Mouse (Mus musculus) WW6 (cell line): ENCODE measurements around the gene Mroh2b.

Source experiments
- DNase-seq: peaks from one replicate; pipeline ENCODE4 v3.0.0-alpha.2; 2013; ENCODE audit warnings: low read depth, low spot score

Gene Mroh2b

DNA sequence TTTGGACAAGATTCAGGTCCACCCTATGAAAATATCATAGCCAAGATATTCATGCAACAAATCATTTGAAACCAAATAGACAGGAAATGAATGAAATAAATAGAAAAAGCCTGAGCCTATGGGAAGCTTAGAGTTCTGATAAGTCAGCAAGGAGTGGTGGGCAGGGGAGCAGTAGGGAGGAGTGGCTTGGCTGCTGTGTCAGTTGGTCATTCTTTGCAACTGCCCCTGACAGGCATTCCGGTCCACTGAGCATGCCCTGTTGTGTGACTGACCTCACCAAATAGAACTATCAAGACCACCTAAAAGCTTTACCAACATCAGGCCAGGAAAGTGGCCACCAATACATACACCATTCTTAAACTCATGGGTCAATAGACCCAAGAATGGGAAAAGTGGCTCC is at the start of gene Mroh2b:
Mroh2b (plus strand) TSS at position 301 of the 400 bp plus-strand sequence.
- DNase-seq: no peak

DNA sequence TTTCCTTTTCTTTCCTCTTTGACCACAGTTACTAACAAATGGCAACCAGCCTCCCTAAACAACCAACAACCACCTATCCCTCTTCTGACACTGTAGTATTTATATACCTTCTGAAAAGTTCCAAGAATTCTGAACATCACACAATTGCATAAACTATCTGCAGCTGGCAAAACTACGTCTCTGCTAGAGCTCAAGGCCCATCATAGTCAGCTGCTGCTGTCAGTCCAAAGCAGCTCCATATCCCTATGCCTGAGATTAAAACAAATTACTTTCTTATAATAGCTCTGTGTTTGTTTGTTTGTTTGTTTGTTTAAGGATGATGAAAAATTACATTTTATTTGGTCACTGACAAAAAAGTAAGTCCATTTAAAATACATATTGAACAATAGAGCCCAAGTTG is 48.5 kb upstream of the Mroh2b start:
- no peak for DNase-seq

DNA sequence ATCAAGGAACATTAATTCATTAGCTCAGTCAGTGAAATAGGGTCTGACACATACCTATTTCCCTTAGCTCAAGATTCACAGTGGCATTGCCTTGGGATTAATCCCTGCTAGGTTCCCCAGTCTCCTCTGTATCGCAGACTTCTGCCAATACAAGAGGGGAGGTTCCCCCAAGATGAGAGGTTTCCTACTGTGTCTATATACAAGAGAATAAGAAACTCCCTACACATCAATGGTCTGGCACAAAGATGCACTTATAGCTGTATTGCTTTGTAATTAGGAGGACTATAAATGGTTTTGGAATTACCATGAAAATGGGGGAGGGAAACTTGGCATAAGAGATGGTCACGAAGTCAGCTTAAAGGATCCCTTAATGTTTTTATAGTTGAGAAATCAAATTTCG is 3.6 kb upstream of the Mroh2b start:
- DNase-seq: no peak

DNA sequence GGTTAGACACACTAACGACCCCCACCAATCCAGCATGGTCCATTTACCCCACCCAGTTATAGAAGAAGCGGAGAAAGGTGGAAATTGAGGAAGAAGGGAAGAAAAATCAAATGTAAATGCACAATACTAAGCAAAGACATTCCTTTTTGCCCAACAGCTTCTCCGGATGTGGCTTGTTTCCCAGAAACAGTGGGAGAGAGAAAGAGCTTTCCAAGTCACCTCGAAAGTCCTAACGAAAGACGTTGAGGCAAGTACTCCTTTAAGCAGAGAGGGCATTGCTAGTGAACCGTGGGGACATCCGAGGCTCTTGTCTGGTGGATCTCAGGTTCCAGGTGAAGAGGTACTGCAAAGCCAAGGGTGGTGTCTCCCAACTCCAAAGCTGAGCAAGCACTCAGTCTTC is 36.2 kb downstream of the Mroh2b start:
- no peak for DNase-seq

DNA sequence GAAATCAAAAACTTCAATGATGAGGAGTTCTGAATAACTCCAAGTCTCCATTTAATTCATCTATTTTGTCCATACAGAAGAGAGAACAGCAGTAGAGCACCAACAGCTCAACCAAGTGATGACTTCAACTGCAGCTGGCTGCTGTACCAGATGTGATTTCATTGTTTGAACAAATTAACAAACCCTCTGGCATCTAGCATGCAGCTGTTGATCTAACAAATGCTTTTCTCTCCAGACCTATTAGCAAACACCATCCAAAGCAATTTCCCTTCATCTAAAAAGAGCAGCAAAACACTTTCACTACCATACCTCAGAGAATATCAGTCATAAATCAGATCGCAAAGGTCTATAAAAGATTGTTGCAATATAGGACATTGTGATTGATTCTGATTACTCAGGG is 74.8 kb downstream of the Mroh2b start:
- no peak for DNase-seq

DNA sequence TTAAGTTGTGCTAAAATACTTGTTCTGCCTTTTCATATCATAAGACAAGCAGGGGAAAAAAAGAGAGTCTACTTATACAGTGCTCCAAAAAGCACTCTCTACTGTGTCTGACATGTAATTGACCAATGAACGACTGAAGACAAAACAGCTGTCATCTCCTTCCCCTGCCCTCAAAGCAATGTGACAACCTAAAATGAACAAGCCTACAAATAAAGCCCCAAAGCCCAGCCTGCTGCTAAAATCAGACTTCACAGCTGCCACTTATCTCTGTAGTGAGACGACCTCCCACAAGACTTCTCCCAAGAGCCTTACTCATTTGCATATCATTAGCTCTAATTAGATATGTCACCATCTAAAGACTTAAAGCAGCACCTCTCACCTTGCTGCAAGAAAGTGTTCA is 104.4 kb downstream of the Mroh2b start:
- DNase-seq: no peak

DNA sequence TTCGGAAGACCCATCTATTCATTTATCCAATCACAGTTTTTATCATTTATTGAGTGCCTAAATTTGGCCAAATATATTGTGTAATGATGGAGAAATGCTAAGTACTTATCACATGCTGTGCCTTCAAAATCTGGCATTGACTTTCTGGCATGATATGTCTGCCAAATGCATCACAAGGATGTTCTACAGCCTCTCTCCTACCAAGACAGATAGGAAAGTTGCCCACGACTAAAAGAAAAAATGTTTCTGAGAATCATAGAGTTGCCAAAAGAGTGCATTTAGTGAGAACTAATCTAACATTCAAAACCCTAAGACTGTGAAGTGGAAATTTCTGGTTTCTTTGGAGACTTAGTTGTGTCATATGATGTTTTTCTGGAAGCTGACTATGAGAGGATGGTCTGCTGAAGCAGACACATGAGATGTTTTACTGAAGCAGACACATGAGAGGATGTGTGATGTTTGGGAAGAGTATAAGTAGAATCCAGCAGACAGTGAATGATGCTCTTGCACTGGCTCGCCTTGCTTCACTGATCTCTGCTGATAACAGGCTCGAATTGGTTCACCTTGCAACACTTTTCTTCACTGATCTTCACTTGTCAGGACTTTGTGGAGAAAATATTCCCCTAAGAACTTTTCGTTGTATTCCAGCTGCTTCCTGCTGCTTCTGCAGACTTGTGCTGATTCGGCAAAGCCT is 105.1 kb downstream of the Mroh2b start:
- no peak for DNase-seq

DNA sequence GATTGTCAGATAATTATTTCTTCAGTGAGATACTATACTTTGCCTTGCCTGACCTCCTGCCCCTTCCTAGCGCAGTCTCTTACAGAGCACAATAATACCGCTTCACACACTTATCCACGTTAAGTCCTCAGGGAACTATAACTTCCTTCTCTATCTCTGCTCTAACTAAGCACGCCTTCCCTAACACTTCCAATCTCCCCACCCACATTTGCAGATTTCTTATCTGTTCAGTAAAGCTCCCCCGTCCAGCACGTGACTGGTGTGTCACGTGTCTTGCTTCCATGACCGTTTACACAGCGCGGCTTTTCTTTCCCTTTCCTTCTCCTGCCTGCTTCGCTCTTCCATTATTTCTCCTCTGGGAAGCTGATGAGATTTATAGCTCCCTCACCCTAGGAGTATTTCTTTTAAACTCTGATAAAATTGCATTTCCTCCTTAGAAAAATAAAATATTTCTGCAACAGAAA is 111.1 kb downstream of the Mroh2b start:
- no peak for DNase-seq
